Mouse (Mus musculus) liver, embryonic 12.5 days (tissue): Measurements from ENCODE around the gene Frs2. TPM values are rescaled to one million over a fixed set of nuclear protein-coding genes. Genes with fewer than 3 reads are reported as not detected.
A peak's percentile ranks its signal among the peaks of the same experiment; 100 is the strongest.

Experiments
- ATAC-seq: fragments of 200-750 bp; cut with Nextera tagmentation; 2 replicates; pipeline ENCODE4 v1.8.0; 2017; ENCODE audit warnings: moderate number of reproducible peaks, mild to moderate bottlenecking, moderate library complexity
- H3K27ac ChIP-seq: fragments of 300-500 bp; sonication (generic); 2 replicates; pipeline ENCODE4 v1.5.1; 2016; ENCODE audit warnings: mild to moderate bottlenecking
- H3K27me3 ChIP-seq: fragments of 300-500 bp; sonication (generic); replicated peaks from 2 replicates; pipeline ENCODE4 v1.6.1; 2016; ENCODE audit warnings: mild to moderate bottlenecking, moderate library complexity
- H3K36me3 ChIP-seq: fragments of 300-500 bp; sonication (generic); 2 replicates; pipeline ENCODE4 v1.6.1; 2016; ENCODE audit warnings: mild to moderate bottlenecking, moderate library complexity
- H3K4me1 ChIP-seq: fragments of 300-500 bp; sonication (generic); 2 replicates; pipeline ENCODE4 v1.6.1; 2016
- H3K4me2 ChIP-seq: fragments of 300-500 bp; sonication (generic); 2 replicates; pipeline ENCODE4 v1.6.1; 2016; ENCODE audit warnings: mild to moderate bottlenecking, moderate library complexity
- H3K4me3 ChIP-seq: fragments of 300-500 bp; sonication (generic); 2 replicates; pipeline ENCODE4 v1.5.1; 2016; ENCODE audit warnings: mild to moderate bottlenecking, moderate library complexity
- H3K9ac ChIP-seq: fragments of 300-500 bp; sonication (generic); 2 replicates; pipeline ENCODE4 v1.6.1; 2016; ENCODE audit warnings: mild to moderate bottlenecking, moderate library complexity
- H3K9me3 ChIP-seq: fragments of 300-500 bp; sonication (generic); replicated peaks from 2 replicates; pipeline ENCODE4 v1.6.1; 2016; ENCODE audit warnings: mild to moderate bottlenecking, moderate library complexity
- WGBS: fragments of 180-500 bp; shearing (Covaris S2); methylation state at CpG from one replicate; pipeline ENCODE4 v1.1.7; 2016; ENCODE audit not compliant: insufficient replicate concordance; 5-methylcytosine and 5-hydroxymethylcytosine counted together
- polyA plus RNA-seq: library from polyadenylated mRNA; unstranded; fragments of >200 nt; fragmentation: Nextera tagmentation; extraction: Ambion mirVana; gene quantifications from 2 replicates; pipeline ENCODE4 v1.2.1, GENCODE M21; 2016

The Frs2 gene
- polyA plus RNA-seq, 1 experiment from 2014 or later: 11.3 TPM

DNA sequence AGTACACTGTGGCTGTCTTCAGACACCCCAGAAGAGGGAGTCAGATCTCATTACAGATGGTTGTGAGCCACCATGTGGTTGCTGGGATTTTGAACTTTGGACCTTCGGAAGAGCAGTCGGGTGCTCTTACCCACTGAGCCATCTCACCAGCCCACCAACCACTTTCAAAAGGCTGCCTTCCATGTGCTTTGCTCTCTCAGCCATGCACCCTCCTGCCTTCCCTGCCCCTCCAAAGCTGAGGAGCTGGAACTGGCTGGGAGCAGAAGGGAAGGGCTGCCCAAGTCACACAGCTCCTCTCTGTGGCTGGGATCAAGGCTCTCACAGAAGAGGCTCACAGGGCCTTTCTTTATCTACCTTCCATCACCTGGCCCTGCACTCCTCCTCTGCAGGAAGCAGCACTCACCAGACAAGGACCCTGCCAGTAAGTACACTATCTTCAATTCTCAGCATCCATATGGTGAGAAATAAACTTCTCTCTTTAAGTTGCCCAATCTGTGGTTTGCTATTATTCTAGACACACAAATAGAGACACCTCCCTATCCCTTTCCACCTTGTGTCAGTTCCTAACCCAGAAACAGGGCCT, 51.1 kb downstream of the Frs2 start:
- no peaks in the 10 kb centered on the region for H3K27me3 ChIP-seq
- peak overlapping the region; percentile 91 for H3K27ac ChIP-seq
- H3K9me3 ChIP-seq: no peaks in the 10 kb centered on the region
- peaks cover 65% of the 10 kb centered on the region for H3K36me3 ChIP-seq
- H3K4me1 ChIP-seq: peaks cover 79% of the 10 kb centered on the region
- peak; percentile 96 for ATAC-seq
- H3K4me3 ChIP-seq: no peak overlapping the region
- 58% methylated on average over 2 of the region's 2 CpGs for WGBS
- H3K4me2 ChIP-seq: peak overlapping the region; percentile 48; the same call in 1 of the 2 replicates
- H3K9ac ChIP-seq: peak overlapping the region; percentile 17

DNA sequence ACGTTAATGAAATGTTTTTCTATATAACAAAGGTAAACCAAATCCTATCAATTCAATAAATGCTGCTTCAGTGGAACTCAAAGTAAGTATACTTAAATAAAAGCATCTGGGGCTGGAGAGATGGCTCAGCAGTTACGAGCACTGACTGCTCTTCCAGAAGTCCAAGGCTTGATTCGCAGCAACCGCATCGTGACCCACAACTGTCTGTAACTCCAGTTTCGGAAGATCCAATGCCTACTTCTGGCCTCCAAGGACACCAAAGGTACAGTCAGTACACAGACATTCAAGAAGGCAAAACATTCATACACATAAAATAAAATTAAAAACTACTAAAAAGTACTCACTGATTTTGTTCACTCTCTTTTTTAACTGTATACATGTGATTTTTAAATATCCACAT, 52.2 kb downstream of the Frs2 start:
- Histone ChIP-seq H3K4me2 (no peak overlapping the region), H3K27ac (peak overlapping the region; percentile 37; the same call in 1 of the 2 replicates), H3K4me1 (peaks cover 81% of the 10 kb centered on the region), H3K4me3 (no peak overlapping the region), H3K36me3 (peaks cover 74% of the 10 kb centered on the region), H3K9ac (no peak overlapping the region), H3K27me3 (no peaks in the 10 kb centered on the region), H3K9me3 (no peaks in the 10 kb centered on the region)
- WGBS: 90% methylated on average over 6 of the region's 6 CpGs
- ATAC-seq: no peak

GRCm38 (mm10) chr10:117094504-117095329, 53.6 kb downstream of the Frs2 start:
- peak overlapping the region; percentile 18 for H3K27ac ChIP-seq
- H3K9me3 ChIP-seq: no peaks in the 10 kb centered on the region
- no peak overlapping the region for H3K4me2 ChIP-seq
- no peak for ATAC-seq
- 75% methylated on average over 15 of the region's 15 CpGs for WGBS
- no peaks in the 10 kb centered on the region for H3K27me3 ChIP-seq
- H3K9ac ChIP-seq: peak overlapping the region; percentile 40; the same call in 1 of the 2 replicates
- H3K4me1 ChIP-seq: peaks cover 72% of the 10 kb centered on the region
- H3K36me3 ChIP-seq: peaks cover 73% of the 10 kb centered on the region
- H3K4me3 ChIP-seq: no peak overlapping the region

DNA sequence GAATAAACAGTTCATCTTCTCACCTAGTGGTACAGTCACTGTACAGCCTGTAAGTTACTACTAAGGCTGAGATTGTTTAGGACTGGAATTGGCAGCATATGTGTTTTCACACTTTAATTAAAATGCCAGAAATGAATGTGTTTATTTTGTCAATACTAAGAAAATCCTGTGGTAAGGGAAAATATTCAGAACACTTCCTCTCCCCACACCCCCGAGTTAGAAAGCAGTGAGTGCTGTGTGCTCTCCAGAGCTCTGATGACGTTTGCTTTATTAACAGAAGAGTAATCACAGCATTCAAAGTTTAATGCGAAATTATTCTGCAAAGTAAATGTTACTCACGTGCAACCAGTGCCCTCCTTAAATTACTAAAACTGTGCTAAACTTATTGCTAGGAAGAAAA, 58.7 kb downstream of the Frs2 start:
- ATAC-seq: no peak
- H3K9me3 ChIP-seq: no peaks in the 10 kb centered on the region
- H3K9ac ChIP-seq: no peak overlapping the region
- 72% methylated on average over 4 of the region's 4 CpGs for WGBS
- peaks cover 35% of the 10 kb centered on the region for H3K4me1 ChIP-seq
- H3K4me3 ChIP-seq: no peak overlapping the region
- H3K27me3 ChIP-seq: no peaks in the 10 kb centered on the region
- no peak overlapping the region for H3K27ac ChIP-seq
- H3K36me3 ChIP-seq: peaks cover 80% of the 10 kb centered on the region
- H3K4me2 ChIP-seq: no peak overlapping the region

DNA sequence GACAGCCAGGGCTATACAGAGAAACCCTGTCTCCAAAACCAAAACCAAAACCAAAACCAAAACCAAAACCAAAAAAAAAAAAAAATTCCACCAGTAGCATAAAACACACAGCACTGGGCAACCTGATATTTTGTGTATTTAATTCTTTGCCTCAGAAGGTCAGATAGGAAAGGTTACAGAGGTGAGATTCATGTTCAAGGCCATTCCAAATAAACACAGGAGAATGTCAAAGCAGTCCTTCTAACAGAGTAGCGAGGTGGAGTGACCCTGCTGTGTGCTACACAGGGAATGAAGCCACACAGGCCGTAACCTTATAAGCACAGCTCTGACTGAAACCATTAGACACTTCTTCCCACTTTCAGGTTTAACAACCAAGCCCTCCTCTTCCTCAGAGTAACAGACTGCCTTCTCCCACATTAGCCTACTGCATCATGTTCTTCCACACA, 66.4 kb downstream of the Frs2 start:
- H3K27me3 ChIP-seq: no peaks in the 10 kb centered on the region
- H3K9ac ChIP-seq: 0 out of 2 replicates have a peak overlapping the region, but pooled peaks have one; percentile 7
- no peak overlapping the region for H3K4me3 ChIP-seq
- H3K4me1 ChIP-seq: peaks cover 13% of the 10 kb centered on the region
- H3K4me2 ChIP-seq: no peak overlapping the region
- H3K36me3 ChIP-seq: peaks cover 91% of the 10 kb centered on the region
- peak overlapping the region; percentile 34; the same call in 1 of the 2 replicates for H3K27ac ChIP-seq
- no peak for ATAC-seq
- 86% methylated on average over 2 of the region's 2 CpGs for WGBS
- H3K9me3 ChIP-seq: no peaks in the 10 kb centered on the region

DNA sequence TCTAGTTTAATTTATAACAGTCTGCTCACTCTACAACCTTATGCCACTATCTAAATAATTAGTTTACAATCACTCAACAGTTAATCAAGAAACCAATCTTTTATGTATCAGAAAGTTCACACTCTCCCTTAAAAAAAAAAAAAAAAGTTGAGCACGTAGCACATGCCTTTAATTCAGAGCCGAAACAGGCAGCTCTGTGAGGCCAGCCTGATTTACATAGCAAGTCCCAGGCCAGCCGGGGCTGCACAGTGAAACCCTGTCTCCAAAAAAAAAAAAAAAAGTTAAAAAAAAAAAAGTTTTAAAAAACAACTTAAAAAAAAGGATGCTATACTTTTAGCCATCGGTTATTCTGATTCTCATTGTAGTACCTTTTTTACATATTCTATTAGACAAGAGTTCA, 67.0 kb downstream of the Frs2 start:
- Histone ChIP-seq H3K9ac (no peak overlapping the region), H3K36me3 (peaks cover 92% of the 10 kb centered on the region), H3K4me2 (no peak overlapping the region), H3K4me3 (no peak overlapping the region), H3K27me3 (no peaks in the 10 kb centered on the region), H3K27ac (no peak overlapping the region), H3K9me3 (no peaks in the 10 kb centered on the region), H3K4me1 (peaks cover 13% of the 10 kb centered on the region)
- ATAC-seq: no peak
- WGBS: 91% methylated on average over 4 of the region's 4 CpGs

GRCm38 (mm10) chr10:117078284-117078683, 70.0 kb downstream of the Frs2 start:
- peak; percentile 80 for ATAC-seq
- Histone ChIP-seq H3K27ac (no peak overlapping the region), H3K4me1 (peaks cover 9% of the 10 kb centered on the region), H3K4me3 (no peak overlapping the region), H3K9me3 (no peaks in the 10 kb centered on the region), H3K9ac (no peak overlapping the region), H3K27me3 (no peaks in the 10 kb centered on the region), H3K36me3 (peaks cover 91% of the 10 kb centered on the region), H3K4me2 (no peak overlapping the region)
- 63% methylated on average over 6 of the region's 6 CpGs for WGBS

DNA sequence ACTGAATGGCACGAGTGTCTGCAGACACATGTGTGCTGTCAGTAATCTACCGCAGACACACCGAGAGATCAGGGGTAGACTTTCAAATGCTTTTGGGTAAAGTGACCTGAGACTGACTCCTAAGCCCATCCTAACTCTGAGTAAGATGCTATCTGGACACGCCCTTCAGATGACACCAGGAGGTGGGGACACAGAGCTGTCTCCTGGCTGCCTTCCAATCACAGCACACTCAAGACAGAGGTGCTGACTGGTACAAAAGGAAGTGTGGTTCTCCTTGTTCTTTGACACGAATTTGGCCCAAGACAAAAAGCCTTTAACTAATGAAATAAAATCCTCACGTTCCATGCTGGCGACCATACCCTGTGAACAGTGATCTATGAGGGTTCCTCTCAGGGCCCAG, 75.2 kb downstream of the Frs2 start:
- Histone ChIP-seq H3K27ac (no peak overlapping the region), H3K9me3 (no peaks in the 10 kb centered on the region), H3K36me3 (peaks cover 89% of the 10 kb centered on the region), H3K4me2 (no peak overlapping the region), H3K27me3 (no peaks in the 10 kb centered on the region), H3K4me1 (no peaks in the 10 kb centered on the region; the same call in 1 of the 2 replicates), H3K4me3 (no peak overlapping the region), H3K9ac (no peak overlapping the region)
- 84% methylated on average over 7 of the region's 7 CpGs for WGBS
- no peak for ATAC-seq

DNA sequence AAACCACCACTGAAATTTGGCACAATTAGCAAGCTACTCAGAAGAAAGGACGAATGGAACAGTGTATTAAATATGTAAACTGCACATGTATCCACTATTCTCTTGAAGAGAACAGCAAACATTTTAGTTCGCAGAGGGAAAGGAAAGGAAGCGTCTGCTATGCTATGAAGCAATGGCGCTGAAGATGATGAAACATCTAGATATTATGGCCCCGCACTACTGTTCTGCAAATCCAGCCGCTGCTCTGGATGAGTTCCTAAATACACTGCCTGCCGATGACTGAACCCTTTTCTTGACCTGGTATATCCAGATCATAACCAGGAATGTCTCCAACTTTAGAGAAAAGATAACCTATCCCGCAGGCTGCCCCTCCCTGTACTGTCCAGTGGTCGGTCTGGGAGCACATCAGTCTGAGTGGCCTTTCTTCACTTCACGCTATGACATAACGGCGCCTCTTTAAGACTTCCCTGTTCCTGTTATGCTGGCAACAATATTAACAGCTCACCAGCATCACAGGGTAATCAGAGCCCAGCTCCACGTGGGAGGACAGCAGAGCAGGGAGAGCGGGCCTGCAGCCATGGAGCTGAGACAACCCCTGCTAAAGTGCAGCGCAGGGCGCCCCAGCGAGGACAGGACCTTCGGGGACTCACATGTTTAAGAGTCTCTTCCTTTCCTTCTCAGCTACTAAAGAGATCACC, 76.0 kb downstream of the Frs2 start:
- Histone ChIP-seq H3K9me3 (no peaks in the 10 kb centered on the region), H3K9ac (no peak overlapping the region), H3K27ac (no peak overlapping the region), H3K4me2 (no peak overlapping the region), H3K36me3 (peaks cover 80% of the 10 kb centered on the region), H3K27me3 (no peaks in the 10 kb centered on the region), H3K4me3 (no peak overlapping the region), H3K4me1 (no peaks in the 10 kb centered on the region)
- WGBS: 87% methylated on average over 18 of the region's 18 CpGs
- no peak for ATAC-seq

DNA sequence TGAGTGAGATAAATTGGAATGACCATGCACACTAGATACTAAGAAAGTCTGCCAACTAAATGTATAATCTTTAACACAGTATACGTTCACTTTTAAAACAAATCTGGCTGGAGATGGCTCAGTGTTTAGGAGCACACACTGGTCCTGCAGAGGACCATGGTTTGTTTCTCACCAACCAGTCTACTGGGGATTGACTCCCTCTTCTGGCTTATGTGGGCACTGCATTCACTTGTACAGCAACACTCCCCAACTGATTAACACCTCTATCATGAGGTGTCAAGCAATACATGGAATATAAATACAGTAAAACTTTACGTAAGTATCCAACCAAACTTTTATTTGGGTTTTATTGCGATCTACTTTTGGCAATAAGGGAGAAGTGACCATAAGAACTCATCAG, 79.2 kb downstream of the Frs2 start:
- peaks cover 5% of the 10 kb centered on the region for H3K4me1 ChIP-seq
- no peaks in the 10 kb centered on the region for H3K27me3 ChIP-seq
- no peak overlapping the region for H3K27ac ChIP-seq
- H3K9me3 ChIP-seq: no peaks in the 10 kb centered on the region
- H3K4me2 ChIP-seq: no peak overlapping the region
- H3K9ac ChIP-seq: no peak overlapping the region
- H3K36me3 ChIP-seq: peaks cover 50% of the 10 kb centered on the region
- 87% methylated on average over 3 of the region's 3 CpGs for WGBS
- H3K4me3 ChIP-seq: no peak overlapping the region
- ATAC-seq: no peak

DNA sequence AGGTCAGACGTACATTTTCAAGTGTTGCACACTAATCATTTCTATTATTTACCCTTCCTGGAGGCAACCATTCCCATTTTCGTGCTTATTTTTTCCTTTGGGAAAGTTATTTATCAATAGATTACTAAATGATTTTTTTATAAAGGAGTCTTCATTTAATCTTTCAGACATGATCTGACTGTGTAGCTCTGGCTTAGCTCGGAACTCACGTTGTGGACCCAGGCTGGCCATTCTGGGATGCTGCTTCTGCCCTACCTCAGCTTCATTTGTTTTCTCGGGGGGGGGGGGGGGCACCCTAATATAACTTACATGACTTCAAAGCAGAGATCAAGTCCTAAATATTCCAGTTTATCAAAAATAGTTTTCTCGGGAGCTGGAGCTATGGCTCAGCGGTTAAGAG, 84.3 kb downstream of the Frs2 start:
- peaks cover 35% of the 10 kb centered on the region for H3K36me3 ChIP-seq
- H3K4me2 ChIP-seq: peak overlapping the region; percentile 87
- peak overlapping the region; percentile 79 for H3K4me3 ChIP-seq
- no peak for ATAC-seq
- peak overlapping the region; percentile 82 for H3K27ac ChIP-seq
- WGBS: 2% methylated on average over 7 of the region's 7 CpGs
- peak overlapping the region; percentile 85; the same call in 1 of the 2 replicates for H3K9ac ChIP-seq
- no peaks in the 10 kb centered on the region for H3K9me3 ChIP-seq
- no peaks in the 10 kb centered on the region for H3K27me3 ChIP-seq
- H3K4me1 ChIP-seq: peaks cover 41% of the 10 kb centered on the region
